Mouse (Mus musculus): Measurements from ENCODE around the gene Pgap1.

The Pgap1 gene

GRCm38 (mm10) chr1:54557301-54558229, at the start of gene Pgap1:
Gene Pgap1, minus strand, starts transcription at chr1:54557684.
- DNase-seq (ENCODE audit: low spot score), result peak; percentile 61

DNA sequence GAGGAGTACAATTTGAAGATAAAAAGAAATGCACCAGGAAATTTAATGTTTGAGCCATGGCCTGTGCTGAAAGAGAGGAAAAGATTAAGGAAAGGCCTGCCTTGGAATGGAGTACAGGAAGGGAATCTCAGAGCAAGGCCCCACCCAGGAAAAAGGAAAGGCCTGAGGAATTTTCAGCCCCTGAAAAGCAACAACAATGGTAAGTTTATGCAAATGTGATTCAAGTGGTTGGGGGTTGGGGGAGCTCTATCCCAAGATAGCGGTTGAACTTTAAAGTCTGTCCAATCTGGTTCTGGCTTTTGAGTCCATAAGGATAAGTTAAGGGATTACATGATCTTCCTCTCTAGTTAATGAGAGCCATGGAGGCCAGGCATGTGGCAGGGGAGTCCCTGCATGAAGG, 49.5 kb upstream of the Pgap1 start:
- no peak for DNase-seq (ENCODE audit: low spot score)

DNA sequence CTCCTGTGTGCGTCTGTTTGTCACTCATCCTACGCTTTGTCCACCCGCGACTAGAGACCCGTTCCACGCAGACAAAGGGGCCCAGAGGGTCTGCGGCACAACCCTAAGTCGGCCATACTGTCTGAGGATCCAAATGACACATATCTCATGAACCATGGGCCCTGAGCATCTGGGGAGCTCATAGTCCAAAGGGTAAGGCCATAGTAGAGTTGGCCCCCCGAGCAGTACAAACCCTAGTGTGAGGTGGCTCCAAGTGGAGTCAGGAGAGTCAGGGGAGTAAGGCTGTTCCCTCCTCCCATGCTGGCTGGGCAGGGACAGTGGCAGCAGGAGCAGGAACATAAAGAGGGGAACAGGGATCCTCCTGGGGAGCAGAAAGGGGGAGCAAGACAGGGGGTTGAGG, 44.2 kb upstream of the Pgap1 start:
- no peak for DNase-seq (ENCODE audit: low spot score)

- no peak for DNase-seq (ENCODE audit: low spot score)
Measured at GRCm38 (mm10) chr1:54600275-54600674, 42.8 kb upstream of the Pgap1 start.

DNA sequence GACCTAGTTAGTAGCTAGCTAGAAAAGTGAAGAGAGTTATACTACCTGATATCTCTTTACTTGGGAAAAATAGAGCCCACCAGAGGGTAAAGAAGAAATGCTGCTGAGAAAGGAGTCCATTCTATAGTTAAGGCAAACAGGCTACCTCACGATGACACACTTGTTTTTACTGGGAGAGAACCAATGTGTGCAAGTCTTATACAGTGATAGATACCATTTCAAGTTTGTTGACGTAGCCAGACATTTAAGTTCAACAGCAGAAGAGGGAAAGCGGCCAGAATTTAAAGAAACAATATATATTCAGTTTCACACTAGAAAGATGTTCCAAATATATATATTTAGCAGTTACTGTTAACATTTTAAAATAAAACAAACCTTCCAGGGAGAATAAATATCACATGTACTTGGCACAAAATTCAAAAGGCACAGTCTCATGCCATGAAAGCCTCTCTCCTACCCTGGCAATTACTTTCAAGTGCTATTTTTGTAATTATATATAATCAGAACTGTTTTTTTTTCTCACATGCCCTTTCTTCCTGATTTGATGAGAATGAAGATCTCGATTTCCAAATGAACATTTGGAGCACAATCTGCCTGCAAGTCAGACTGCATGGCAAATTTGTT, 40.2 kb upstream of the Pgap1 start:
- no peak for DNase-seq (ENCODE audit: low spot score)

DNA sequence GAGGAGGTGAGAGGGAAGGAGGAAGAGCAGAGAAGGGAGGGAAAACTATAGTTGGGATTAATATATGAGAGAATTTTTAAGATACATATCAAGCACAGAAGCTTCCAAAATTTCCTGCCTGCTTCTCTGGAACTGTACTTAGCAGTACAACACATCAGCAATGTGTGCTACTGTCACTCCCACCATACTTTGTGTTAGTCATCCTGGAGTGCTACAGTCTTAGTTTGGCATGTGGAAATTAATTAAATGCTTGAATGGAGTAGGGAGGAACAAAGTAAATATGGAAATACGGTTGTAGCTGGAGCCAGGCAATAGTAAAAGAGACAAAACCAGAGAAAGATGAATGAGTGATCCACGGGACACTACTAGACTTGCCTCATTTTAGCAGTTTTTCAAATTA, 38.7 kb upstream of the Pgap1 start:
- DNase-seq (ENCODE audit: low spot score), result no peak

DNA sequence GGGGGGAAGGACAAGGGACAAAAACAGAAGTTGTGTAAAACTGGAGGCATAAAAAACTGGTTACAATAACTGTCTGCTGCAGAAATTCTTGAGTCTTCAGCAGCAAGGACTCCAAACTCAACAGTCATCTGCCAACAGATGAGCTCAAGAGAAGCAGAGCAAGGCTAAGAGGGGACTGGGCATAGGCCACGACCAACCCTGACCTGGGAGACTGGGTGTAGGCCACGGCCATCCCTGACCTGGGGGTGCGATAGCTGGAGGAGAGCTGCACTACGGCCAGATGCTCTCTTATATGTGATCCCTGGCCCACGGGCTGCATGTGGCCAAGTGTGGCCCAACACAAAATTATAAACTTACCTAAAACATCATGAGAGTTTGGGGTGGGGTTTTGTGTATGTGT, 29.6 kb upstream of the Pgap1 start:
- no peak for DNase-seq (ENCODE audit: low spot score)

- DNase-seq (ENCODE audit: low spot score), result no peak
Measured at GRCm38 (mm10) chr1:54585971-54586555, 28.6 kb upstream of the Pgap1 start.

DNA sequence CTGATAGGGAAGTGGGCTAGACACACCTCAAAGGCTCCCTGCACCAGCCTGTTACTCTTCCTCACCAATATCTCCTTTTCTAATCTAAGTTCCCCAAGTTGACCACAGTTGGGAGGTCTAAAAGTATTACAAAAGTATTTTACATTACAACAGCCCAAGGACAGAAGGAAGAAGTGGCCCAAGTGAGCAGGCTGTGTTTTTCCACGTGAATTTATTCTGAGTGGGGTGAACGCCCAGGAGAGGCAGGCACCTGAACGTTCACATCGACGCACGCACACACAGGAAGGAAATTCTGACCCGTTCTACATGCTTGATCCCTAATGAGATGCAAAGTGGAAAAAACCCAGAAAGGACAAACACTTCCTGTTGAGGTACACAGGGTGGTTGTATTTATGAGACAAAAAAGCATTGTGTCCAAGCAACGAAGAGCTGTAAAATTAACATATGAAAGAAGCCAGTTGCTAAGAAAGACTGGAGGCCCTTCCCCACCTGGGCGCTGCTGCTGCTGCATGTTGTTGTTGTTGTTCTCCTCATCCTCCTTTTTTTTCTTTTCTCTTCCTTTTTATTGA, 27.9 kb upstream of the Pgap1 start:
- DNase-seq (ENCODE audit: low spot score), result no peak

- no peak for DNase-seq (ENCODE audit: low spot score)
Measured at GRCm38 (mm10) chr1:54584588-54585277, 27.2 kb upstream of the Pgap1 start.

GRCm38 (mm10) chr1:54578358-54579184, 21.1 kb upstream of the Pgap1 start:
- no peak for DNase-seq (ENCODE audit: low spot score)

DNA sequence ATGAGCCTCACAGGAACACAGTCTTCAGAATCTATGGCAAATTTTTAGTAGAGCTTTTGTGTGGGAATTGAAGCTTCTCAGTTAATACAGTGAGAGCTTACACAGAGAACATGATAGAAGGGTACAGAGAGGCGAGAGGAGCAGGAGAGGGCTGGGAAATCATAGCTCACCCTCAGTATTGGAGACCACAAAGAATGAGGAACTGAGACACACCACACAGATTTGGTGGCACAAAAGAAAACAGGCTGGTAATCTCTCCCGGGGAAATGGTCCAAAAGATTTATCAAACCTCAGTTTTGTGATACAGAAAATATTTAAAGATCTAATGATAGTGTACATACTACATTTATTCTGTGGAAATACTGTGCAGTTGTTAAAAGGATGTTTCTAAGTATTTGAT, 11.6 kb upstream of the Pgap1 start:
- no peak for DNase-seq (ENCODE audit: low spot score)

DNA sequence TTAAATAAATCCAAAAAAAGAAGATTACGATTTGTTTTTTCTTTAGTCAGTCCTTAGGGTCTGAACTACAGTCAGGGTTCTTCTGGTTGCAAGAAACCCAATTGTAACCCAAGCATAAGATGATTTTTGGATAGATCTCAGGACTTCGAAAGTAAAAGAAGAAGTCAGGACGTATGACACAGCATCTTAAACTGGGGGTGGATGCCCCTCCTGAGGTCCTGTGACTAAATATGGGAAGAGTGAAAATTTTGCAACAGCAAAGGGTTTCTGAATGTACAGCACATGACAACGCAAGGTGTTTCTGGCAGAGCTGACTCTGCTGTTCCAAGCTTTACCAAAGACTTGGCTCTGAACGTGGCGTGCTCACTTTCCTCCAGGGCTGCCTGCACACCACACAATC, 6.4 kb upstream of the Pgap1 start:
- DNase-seq (ENCODE audit: low spot score), result no peak

GRCm38 (mm10) chr1:54556586-54557221, 780 bp downstream of the Pgap1 start:
- DNase-seq (ENCODE audit: low spot score), result no peak

DNA sequence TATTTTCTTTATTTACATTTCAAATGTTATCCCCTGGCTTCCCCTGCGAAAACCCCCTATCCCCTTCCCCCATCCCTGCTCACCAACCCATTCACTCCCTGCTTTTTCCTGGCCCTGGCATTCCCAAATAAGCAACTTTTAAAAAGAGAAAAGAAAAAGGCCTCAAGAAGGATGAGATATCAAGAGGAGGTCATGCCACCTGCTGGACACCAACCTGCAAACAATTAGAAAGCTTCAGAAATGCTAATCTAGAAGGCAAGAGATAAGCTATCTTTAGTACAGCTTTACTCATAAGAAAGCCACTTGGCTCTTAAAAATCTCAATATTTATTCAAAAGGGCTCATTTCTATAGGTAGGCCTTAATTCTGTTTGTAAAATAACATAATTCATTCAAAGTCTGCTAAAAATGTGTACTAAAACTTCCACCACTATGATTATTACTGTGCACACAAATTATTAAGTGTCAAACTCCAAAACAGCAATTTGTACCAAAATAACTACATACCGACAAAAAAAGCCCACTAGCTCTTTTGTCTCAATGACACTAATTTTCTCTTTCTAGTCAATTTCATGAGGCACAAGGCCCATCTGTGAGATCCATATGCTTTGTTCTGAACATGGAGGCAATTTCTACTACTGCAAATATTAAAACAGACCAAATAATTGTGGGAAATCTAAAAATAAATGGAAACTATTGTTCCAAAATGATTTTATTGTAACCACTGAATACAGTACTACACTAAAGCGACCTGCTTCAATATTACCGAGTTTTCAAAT, 1.9 kb downstream of the Pgap1 start:
- no peak for DNase-seq (ENCODE audit: low spot score)

- no peak for DNase-seq (ENCODE audit: low spot score)
Measured at GRCm38 (mm10) chr1:54552621-54553020, 4.9 kb downstream of the Pgap1 start.

- no peak for DNase-seq (ENCODE audit: low spot score)
Measured at GRCm38 (mm10) chr1:54545200-54545599, 12.3 kb downstream of the Pgap1 start.

GRCm38 (mm10) chr1:54542920-54543319, 14.6 kb downstream of the Pgap1 start:
- DNase-seq (ENCODE audit: low spot score), result no peak

DNA sequence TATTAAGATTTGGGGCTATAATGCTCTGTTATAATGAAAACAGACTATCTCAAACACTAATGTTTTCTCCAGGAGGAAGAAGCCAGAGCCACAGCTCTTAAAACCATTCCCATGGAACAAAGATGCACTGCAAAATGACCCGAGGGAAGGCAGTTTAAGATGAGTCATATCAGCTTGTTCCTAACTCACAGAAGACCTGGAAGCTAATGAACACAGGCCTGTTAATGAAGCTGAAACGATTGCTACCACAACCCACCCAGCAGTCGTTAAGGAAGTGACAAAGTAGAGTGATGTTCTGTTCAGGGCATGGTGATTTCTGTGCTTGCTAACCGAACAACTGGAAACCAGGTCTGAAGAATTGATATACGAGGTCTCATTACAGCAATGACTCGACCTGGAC, 26.3 kb downstream of the Pgap1 start:
- DNase-seq (ENCODE audit: low spot score), result no peak

GRCm38 (mm10) chr1:54523717-54524116, 33.8 kb downstream of the Pgap1 start:
- DNase-seq (ENCODE audit: low spot score), result peak; percentile 3
